Mouse (Mus musculus): ENCODE results near the gene Dlgap4. TPM values are rescaled to one million over a fixed set of nuclear protein-coding genes. Genes with fewer than 3 reads are reported as not detected.

Gene Dlgap4
- polyA plus RNA-seq, 1 experiment = 98.2 TPM

- DNase-seq = no peak
- WGBS = 70% methylated on average over 5 of the region's 5 CpGs
- H3K4me3 ChIP-seq (ENCODE audit: control insufficient read depth, insufficient read depth, low read length) = no peak overlapping the region
Measured at GRCm38 (mm10) chr2:156718793-156719192, 105.3 kb downstream of the Dlgap4 start.

GRCm38 (mm10) chr2:156719549-156720312, 106.2 kb downstream of the Dlgap4 start:
- no peaks in the 10 kb centered on the region for H3K27me3 ChIP-seq (ENCODE audit: control insufficient read depth, insufficient read depth, low read length)
- H3K4me3 ChIP-seq (ENCODE audit: control insufficient read depth, insufficient read depth, low read length) = no peak overlapping the region
- H3K27ac ChIP-seq (ENCODE audit: control insufficient read depth, insufficient read depth, low read length) = no peak overlapping the region
- no peak for DNase-seq
- TF ChIP-seq CTCF (IDR thresholded peaks at IDR 0.05; ENCODE audit: borderline replicate concordance, control insufficient read depth, extremely low read depth, insufficient read depth, low read length, poor library complexity) = no peak
- no peak for TF ChIP-seq POLR2A (IDR thresholded peaks at IDR 0.05; ENCODE audit: control insufficient read depth, extremely low read depth, insufficient read depth, low read length, poor library complexity)
- peaks cover 32% of the 10 kb centered on the region for H3K4me1 ChIP-seq (replicated peaks; ENCODE audit: control insufficient read depth, insufficient read depth, low read length)
- 88% methylated on average over 8 of the region's 8 CpGs for WGBS
- no peaks in the 10 kb centered on the region for H3K36me3 ChIP-seq (ENCODE audit: control insufficient read depth, insufficient read depth, low read length)

More at GRCm38 (mm10) chr2:156718793-156719192, 105.3 kb downstream of the Dlgap4 start:
- no peaks in the 10 kb centered on the region for H3K36me3 ChIP-seq (ENCODE audit: control insufficient read depth, insufficient read depth, low read length)
- TF ChIP-seq CTCF (IDR thresholded peaks at IDR 0.05; ENCODE audit: borderline replicate concordance, control insufficient read depth, extremely low read depth, insufficient read depth, low read length, poor library complexity) = no peak
- TF ChIP-seq POLR2A (IDR thresholded peaks at IDR 0.05; ENCODE audit: control insufficient read depth, extremely low read depth, insufficient read depth, low read length, poor library complexity) = no peak
- no peaks in the 10 kb centered on the region for H3K27me3 ChIP-seq (ENCODE audit: control insufficient read depth, insufficient read depth, low read length)
- peaks cover 32% of the 10 kb centered on the region for H3K4me1 ChIP-seq (replicated peaks; ENCODE audit: control insufficient read depth, insufficient read depth, low read length)
- no peak overlapping the region for H3K27ac ChIP-seq (ENCODE audit: control insufficient read depth, insufficient read depth, low read length)

- no peaks in the 10 kb centered on the region for H3K36me3 ChIP-seq (ENCODE audit: control insufficient read depth, insufficient read depth, low read length)
- WGBS = 7% methylated on average over 10 of the region's 10 CpGs
- peaks cover 32% of the 10 kb centered on the region for H3K4me1 ChIP-seq (replicated peaks; ENCODE audit: control insufficient read depth, insufficient read depth, low read length)
- 0 out of 2 replicates have a peak overlapping the region, but pooled peaks have one; percentile 21 for H3K27ac ChIP-seq (ENCODE audit: control insufficient read depth, insufficient read depth, low read length)
- H3K4me3 ChIP-seq (ENCODE audit: control insufficient read depth, insufficient read depth, low read length) = peak overlapping the region; percentile 79
- no peaks in the 10 kb centered on the region for H3K27me3 ChIP-seq (ENCODE audit: control insufficient read depth, insufficient read depth, low read length)
- no peak for DNase-seq
- TF ChIP-seq CTCF (IDR thresholded peaks at IDR 0.05; ENCODE audit: borderline replicate concordance, control insufficient read depth, extremely low read depth, insufficient read depth, low read length, poor library complexity) (no peak), POLR2A (IDR thresholded peaks at IDR 0.05; ENCODE audit: control insufficient read depth, extremely low read depth, insufficient read depth, low read length, poor library complexity) (no peak)
Measured at GRCm38 (mm10) chr2:156720313-156720674, 106.8 kb downstream of the Dlgap4 start.

- Histone ChIP-seq H3K4me3 (ENCODE audit: control insufficient read depth, insufficient read depth, low read length) (peak overlapping the region; percentile 79), H3K27ac (ENCODE audit: control insufficient read depth, insufficient read depth, low read length) (0 out of 2 replicates have a peak overlapping the region, but pooled peaks have one; percentile 21), H3K36me3 (ENCODE audit: control insufficient read depth, insufficient read depth, low read length) (no peaks in the 10 kb centered on the region), H3K27me3 (ENCODE audit: control insufficient read depth, insufficient read depth, low read length) (no peaks in the 10 kb centered on the region), H3K4me1 (replicated peaks; ENCODE audit: control insufficient read depth, insufficient read depth, low read length) (peaks cover 32% of the 10 kb centered on the region)
- TF ChIP-seq CTCF (IDR thresholded peaks at IDR 0.05; ENCODE audit: borderline replicate concordance, control insufficient read depth, extremely low read depth, insufficient read depth, low read length, poor library complexity) (peak; percentile 92), POLR2A (IDR thresholded peaks at IDR 0.05; ENCODE audit: control insufficient read depth, extremely low read depth, insufficient read depth, low read length, poor library complexity) (peak; percentile 62)
- under 1% methylated on average over 98 of the region's 114 CpGs for WGBS
- peak; percentile 89 for DNase-seq
Measured at GRCm38 (mm10) chr2:156720675-156721553, 107.4 kb downstream of the Dlgap4 start.

GRCm38 (mm10) chr2:156721554-156722070, 108.1 kb downstream of the Dlgap4 start:
- Histone ChIP-seq H3K27me3 (ENCODE audit: control insufficient read depth, insufficient read depth, low read length) (no peaks in the 10 kb centered on the region), H3K4me1 (replicated peaks; ENCODE audit: control insufficient read depth, insufficient read depth, low read length) (peaks cover 32% of the 10 kb centered on the region), H3K27ac (ENCODE audit: control insufficient read depth, insufficient read depth, low read length) (no peak overlapping the region), H3K4me3 (ENCODE audit: control insufficient read depth, insufficient read depth, low read length) (peak overlapping the region; percentile 79), H3K36me3 (ENCODE audit: control insufficient read depth, insufficient read depth, low read length) (no peaks in the 10 kb centered on the region)
- TF ChIP-seq POLR2A (IDR thresholded peaks at IDR 0.05; ENCODE audit: control insufficient read depth, extremely low read depth, insufficient read depth, low read length, poor library complexity) (no peak), CTCF (IDR thresholded peaks at IDR 0.05; ENCODE audit: borderline replicate concordance, control insufficient read depth, extremely low read depth, insufficient read depth, low read length, poor library complexity) (no peak)
- under 1% methylated on average over 17 of the region's 17 CpGs for WGBS
- DNase-seq = peak; percentile 14

GRCm38 (mm10) chr2:156722071-156722575, 108.6 kb downstream of the Dlgap4 start:
- Histone ChIP-seq H3K4me3 (ENCODE audit: control insufficient read depth, insufficient read depth, low read length) (peak overlapping the region; percentile 79), H3K36me3 (ENCODE audit: control insufficient read depth, insufficient read depth, low read length) (no peaks in the 10 kb centered on the region), H3K27ac (ENCODE audit: control insufficient read depth, insufficient read depth, low read length) (no peak overlapping the region), H3K27me3 (ENCODE audit: control insufficient read depth, insufficient read depth, low read length) (no peaks in the 10 kb centered on the region), H3K4me1 (replicated peaks; ENCODE audit: control insufficient read depth, insufficient read depth, low read length) (peaks cover 29% of the 10 kb centered on the region)
- 6% methylated on average over 15 of the region's 15 CpGs for WGBS
- TF ChIP-seq POLR2A (IDR thresholded peaks at IDR 0.05; ENCODE audit: control insufficient read depth, extremely low read depth, insufficient read depth, low read length, poor library complexity) (no peak), CTCF (IDR thresholded peaks at IDR 0.05; ENCODE audit: borderline replicate concordance, control insufficient read depth, extremely low read depth, insufficient read depth, low read length, poor library complexity) (no peak)
- DNase-seq = no peak

All from thymus, adult 2 months (tissue).